Comparison of ENCODE assay signal across 17 mouse cellular contexts in genomic region chr14:119127330-119127729, GRCm38 (mm10). TPM values are rescaled to one million over a fixed set of nuclear protein-coding genes. Genes with fewer than 3 reads are reported as not detected.
DNase-seq lines count a peak whose midpoint lies in the region; ATAC-seq lines count a peak whose summit lies in the region.
"Had no signal": no experiment of that assay in that cellular context is flagged by ENCODE, and none has a peak within 500 bp of the region (broad histone marks: within the 10 kb centered on the region; RNA-seq: fewer than 3 reads in every experiment).

No protein-coding gene starts in this region.

- no peak overlapping the region for H3K4me3 ChIP-seq in heart, embryonic 13.5 days
- no peak overlapping the region for H3K4me3 ChIP-seq in liver, embryonic 12.5 days
- no peak overlapping the region for H3K4me3 ChIP-seq in liver, embryonic 11.5 days (ENCODE audit: low read depth, low read length)
- no peak overlapping the region for H3K4me3 ChIP-seq in embryonic facial prominence, embryonic 15.5 days (replicated peaks)
- H3K4me3 ChIP-seq in stomach, embryonic 15.5 days (replicated peaks), result no peak overlapping the region
- H3K4me3 ChIP-seq: heart, adult 2 months; neural tube, embryonic 13.5 days had no signal

- H3K27me3 ChIP-seq in heart, embryonic 13.5 days (replicated peaks), result 0 out of 2 replicates have a peak, but pooled peaks cover 3% of the 10 kb centered on the region
- H3K27me3 ChIP-seq in liver, embryonic 12.5 days (replicated peaks), result no peaks in the 10 kb centered on the region
- H3K27me3 ChIP-seq in liver, embryonic 11.5 days (replicated peaks; ENCODE audit: control insufficient read depth, insufficient read depth, low read length), result no peaks in the 10 kb centered on the region
- H3K27me3 ChIP-seq in embryonic facial prominence, embryonic 15.5 days, result no peaks in the 10 kb centered on the region
- H3K27me3 ChIP-seq in stomach, embryonic 15.5 days (replicated peaks), result no peaks in the 10 kb centered on the region

- no peak overlapping the region for H3K4me2 ChIP-seq in heart, embryonic 13.5 days
- no peak overlapping the region for H3K4me2 ChIP-seq in liver, embryonic 12.5 days
- H3K4me2 ChIP-seq in liver, embryonic 11.5 days, result no peak overlapping the region
- H3K4me2 ChIP-seq in embryonic facial prominence, embryonic 15.5 days (replicated peaks), result no peak overlapping the region
- no peak overlapping the region for H3K4me2 ChIP-seq in stomach, embryonic 15.5 days
- H3K4me2 ChIP-seq: neural tube, embryonic 13.5 days had no signal

- ATAC-seq in heart, embryonic 13.5 days (ENCODE audit: extremely low read depth, insufficient number of reproducible peaks, low FRiP score, low TSS enrichment), result peak; percentile 19; the same call in 1 of the 2 replicates
- peak; percentile 30; the same call in 1 of the 2 replicates for ATAC-seq in liver, embryonic 12.5 days
- no peak for ATAC-seq in liver, embryonic 11.5 days (replicated peaks; ENCODE audit: low FRiP score)
- peak; percentile 51; the same call in 1 of the 2 replicates for ATAC-seq in embryonic facial prominence, embryonic 15.5 days (ENCODE audit: insufficient number of reproducible peaks, low FRiP score, low TSS enrichment, low read depth)
- peak; percentile 47 for ATAC-seq in stomach, embryonic 15.5 days (ENCODE audit: insufficient read depth, low FRiP score, low read depth)
- ATAC-seq: intestine, embryonic 16.5 days; liver, postnatal 0 days had no signal

- intact Hi-C loops in heart, postnatal 25 days (cut with DNase I), result no loop called here

- H3K36me3 ChIP-seq in heart, embryonic 13.5 days, result no peaks in the 10 kb centered on the region
- no peaks in the 10 kb centered on the region for H3K36me3 ChIP-seq in liver, embryonic 12.5 days
- no peaks in the 10 kb centered on the region for H3K36me3 ChIP-seq in liver, embryonic 11.5 days (ENCODE audit: control insufficient read depth, insufficient read depth, low read length)
- H3K36me3 ChIP-seq in embryonic facial prominence, embryonic 15.5 days, result no peaks in the 10 kb centered on the region
- H3K36me3 ChIP-seq in stomach, embryonic 15.5 days, result no peaks in the 10 kb centered on the region
- H3K36me3 ChIP-seq: neural tube, embryonic 13.5 days had no signal

- no peak overlapping the region for H3K27ac ChIP-seq in heart, embryonic 13.5 days (replicated peaks)
- no peak overlapping the region for H3K27ac ChIP-seq in liver, embryonic 12.5 days
- H3K27ac ChIP-seq in liver, embryonic 11.5 days (ENCODE audit: low read depth, low read length), result no peak overlapping the region
- H3K27ac ChIP-seq in embryonic facial prominence, embryonic 15.5 days (replicated peaks), result no peak overlapping the region
- no peak overlapping the region for H3K27ac ChIP-seq in stomach, embryonic 15.5 days
- H3K27ac ChIP-seq: heart, adult 2 months; neural tube, embryonic 13.5 days had no signal

- H3K4me1 ChIP-seq in heart, embryonic 13.5 days, result peaks cover 5% of the 10 kb centered on the region; the same call in 1 of the 2 replicates
- H3K4me1 ChIP-seq in liver, embryonic 12.5 days, result no peaks in the 10 kb centered on the region
- H3K4me1 ChIP-seq in liver, embryonic 11.5 days (replicated peaks; ENCODE audit: control insufficient read depth, insufficient read depth, low read length), result 0 out of 2 replicates have a peak, but pooled peaks cover 3% of the 10 kb centered on the region
- no peaks in the 10 kb centered on the region; the same call in 1 of the 2 replicates for H3K4me1 ChIP-seq in embryonic facial prominence, embryonic 15.5 days
- H3K4me1 ChIP-seq in stomach, embryonic 15.5 days, result no peaks in the 10 kb centered on the region

- 87% methylated on average over 2 of the region's 2 CpGs for WGBS in heart, embryonic 13.5 days
- WGBS in liver, embryonic 12.5 days (ENCODE audit: insufficient replicate concordance), result 76% methylated on average over 2 of the region's 2 CpGs
- 85% methylated on average over 2 of the region's 2 CpGs for WGBS in liver, embryonic 11.5 days
- 92% methylated on average over 2 of the region's 2 CpGs for WGBS in embryonic facial prominence, embryonic 15.5 days
- 84% methylated on average over 2 of the region's 2 CpGs for WGBS in stomach, embryonic 15.5 days

- DNase-seq in heart, postnatal 25 days (ENCODE audit: low spot score), result no peak
- no peak for DNase-seq in liver, embryonic 11.5 days (ENCODE audit: low spot score)
- no peak for DNase-seq in adrenal gland, adult 2 months
- DNase-seq: B cell, adult 2 months; cerebellum, adult 18-20 months; gastrocnemius, postnatal 10 days; heart, adult 2 months; heart, postnatal 14 days; kidney, postnatal 36 days; liver, postnatal 0 days; thymus, postnatal 36 days had no signal

- H3K9ac ChIP-seq in heart, embryonic 13.5 days, result no peak overlapping the region
- H3K9ac ChIP-seq in liver, embryonic 12.5 days, result no peak overlapping the region
- no peak overlapping the region for H3K9ac ChIP-seq in liver, embryonic 11.5 days (ENCODE audit: low read depth, low read length)
- no peak overlapping the region for H3K9ac ChIP-seq in embryonic facial prominence, embryonic 15.5 days
- H3K9ac ChIP-seq in stomach, embryonic 15.5 days, result no peak overlapping the region
- H3K9ac ChIP-seq: liver, postnatal 0 days; neural tube, embryonic 13.5 days had no signal

- H3K9me3 ChIP-seq in heart, embryonic 13.5 days, result no peaks in the 10 kb centered on the region
- no peaks in the 10 kb centered on the region for H3K9me3 ChIP-seq in liver, embryonic 12.5 days (replicated peaks)
- no peaks in the 10 kb centered on the region for H3K9me3 ChIP-seq in liver, embryonic 11.5 days (ENCODE audit: control insufficient read depth, low read length)
- no peaks in the 10 kb centered on the region for H3K9me3 ChIP-seq in embryonic facial prominence, embryonic 15.5 days (replicated peaks)
- H3K9me3 ChIP-seq in stomach, embryonic 15.5 days, result no peaks in the 10 kb centered on the region
- H3K9me3 ChIP-seq: neural tube, embryonic 13.5 days had no signal

RNA-seq across cellular contexts. Expression of gene Hs6st3, which starts 10.8 kb away (rescaled TPM):
- polyA plus RNA-seq in heart, embryonic 13.5 days (2015; fragmentation: Nextera tagmentation; extraction: Ambion mirVana), result not detected in 2 replicates
- total RNA-seq in heart, postnatal 25 days (2021), result not detected
- not detected in 2 replicates for polyA plus RNA-seq in liver, embryonic 12.5 days (2016; fragmentation: Nextera tagmentation; extraction: Ambion mirVana)
- 0.14 TPM in 1 of 2 replicates, not detected in the other for polyA plus RNA-seq in liver, embryonic 11.5 days (2014; fragmentation: Nextera tagmentation; extraction: Ambion mirVana)
- polyA plus RNA-seq in embryonic facial prominence, embryonic 15.5 days (2015; fragmentation: Nextera tagmentation; extraction: Ambion mirVana), result 0.19 and 0.32 TPM in 2 replicates
- polyA plus RNA-seq in stomach, embryonic 15.5 days (2015; fragmentation: Nextera tagmentation; extraction: Ambion mirVana), result 0.17 and 0.19 TPM in 2 replicates
- under 1 TPM; 0.69 to 0.90 TPM for total RNA-seq in adrenal gland, adult 2 months (2021)
- polyA plus RNA-seq in adrenal gland, adult 2 months (2012; rRNA removed), result 0.76 and 0.84 TPM in 2 replicates
- total RNA-seq: heart, adult 2 months; heart, postnatal 14 days had no signal
- polyA plus RNA-seq: heart, adult 2 months; intestine, embryonic 16.5 days; liver, postnatal 0 days had no signal

RNA-seq across cellular contexts. Expression of gene Uggt2, which starts 28.1 kb away (rescaled TPM):
- 6.8 and 7.2 TPM in 2 replicates for polyA plus RNA-seq in heart, embryonic 13.5 days (2015; fragmentation: Nextera tagmentation; extraction: Ambion mirVana)
- total RNA-seq in heart, postnatal 25 days (2021), result 1 to 10 TPM; 6.0 to 6.2 TPM
- polyA plus RNA-seq in liver, embryonic 12.5 days (2016; fragmentation: Nextera tagmentation; extraction: Ambion mirVana), result 2.7 and 3.2 TPM in 2 replicates
- polyA plus RNA-seq in liver, embryonic 11.5 days (2014; fragmentation: Nextera tagmentation; extraction: Ambion mirVana), result 7.0 and 7.3 TPM in 2 replicates
- polyA plus RNA-seq in embryonic facial prominence, embryonic 15.5 days (2015; fragmentation: Nextera tagmentation; extraction: Ambion mirVana), result 9.2 and 11.1 TPM in 2 replicates
- polyA plus RNA-seq in stomach, embryonic 15.5 days (2015; fragmentation: Nextera tagmentation; extraction: Ambion mirVana), result 8.8 and 11.7 TPM in 2 replicates
- 10 to 100 TPM; 11.0 to 16.5 TPM for total RNA-seq in adrenal gland, adult 2 months (2021)
- polyA plus RNA-seq in adrenal gland, adult 2 months (2012; rRNA removed), result 8.0 and 8.1 TPM in 2 replicates
